Mouse (Mus musculus): ENCODE measurements at regions not wholly inside any gene's neighbourhood (a gene's known extent, or its start where the extent isn't known, plus 50 kb on each side); places are given as distances from the start of the nearest gene placed in this dataset.
A peak's percentile ranks its signal among the peaks of the same experiment; 100 is the strongest.
"Not testable (repeated sequence)": the region's sequence is repeated elsewhere in the genome, so short reads cannot be mapped to it uniquely, and the experiment has no call there.

DNA sequence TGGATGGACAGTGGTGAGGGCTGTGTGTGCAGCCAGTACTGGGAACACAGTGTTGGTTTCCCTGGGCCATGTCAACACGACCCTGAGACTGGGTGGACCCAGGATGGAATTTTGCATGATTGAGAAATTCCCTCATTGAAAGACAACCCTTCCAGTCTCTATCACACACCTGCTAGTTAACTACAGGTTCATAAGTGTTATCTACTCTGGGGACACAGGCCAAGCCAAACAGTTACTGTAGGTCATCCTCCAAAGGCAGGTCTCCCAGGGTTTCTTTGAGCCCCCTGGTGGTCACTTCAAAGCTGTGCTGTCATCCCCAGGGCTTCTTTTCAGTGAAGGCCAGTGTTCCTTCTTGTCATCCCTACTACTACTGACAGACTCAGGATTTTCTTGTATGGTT is 276.7 kb downstream of the Cyp26b1 start:
- DNase-seq (ENCODE audit: low spot score), result no peak

DNA sequence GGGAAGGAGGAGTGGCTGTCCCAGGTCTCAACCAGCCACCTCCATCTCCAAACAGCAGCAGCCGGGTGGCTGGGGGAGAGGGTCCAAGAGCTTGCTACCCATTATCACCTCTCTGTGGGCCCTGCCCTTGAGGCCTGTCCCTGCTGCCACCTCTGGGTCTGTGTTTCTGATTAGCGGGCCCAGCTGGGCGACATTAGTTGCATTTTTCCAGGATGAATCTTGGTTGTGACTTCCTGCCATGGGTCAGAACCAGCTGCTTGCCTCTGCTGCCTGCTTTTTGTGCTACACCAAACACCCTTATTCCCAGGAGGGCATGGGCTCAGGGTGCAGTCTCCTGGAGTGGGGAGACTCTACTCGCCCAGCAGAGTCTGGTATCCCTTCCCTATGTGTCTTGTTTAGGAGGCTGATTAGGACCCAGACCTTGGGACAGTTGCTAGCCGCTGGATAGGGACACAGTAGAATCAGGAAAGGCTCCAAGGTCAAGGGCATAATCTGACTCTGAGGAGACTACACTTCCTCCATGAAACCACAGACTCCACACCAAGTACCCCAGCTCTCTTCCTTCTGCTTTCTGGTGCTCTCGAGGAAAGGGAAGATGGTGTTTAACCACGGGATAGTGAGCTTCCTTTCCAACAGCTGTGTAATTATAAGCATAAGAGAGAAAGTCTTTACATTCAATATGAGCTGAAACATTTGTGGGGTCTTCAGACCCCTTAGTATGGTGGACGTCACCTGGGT is 278.4 kb downstream of the Cyp26b1 start:
- DNase-seq (ENCODE audit: low spot score), result no peak

DNA sequence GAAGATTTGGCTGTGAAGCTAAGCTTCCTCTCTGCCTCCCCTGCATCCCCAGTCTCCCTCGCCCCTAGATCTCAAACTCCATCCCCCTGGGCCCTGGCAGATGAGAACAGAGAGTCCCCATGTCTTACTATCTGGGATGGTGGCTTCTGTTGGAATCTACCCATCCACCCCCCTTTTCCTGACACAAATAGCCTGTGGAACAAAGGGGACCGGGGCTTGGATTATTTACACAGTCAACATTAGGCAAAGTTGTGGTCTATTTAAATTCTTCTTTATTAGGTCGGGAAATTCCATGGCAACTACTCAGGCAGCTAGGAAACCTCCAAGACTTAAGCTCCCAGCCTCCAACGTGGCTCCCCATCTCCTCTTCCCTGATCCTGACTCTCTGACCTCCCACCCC is 279.9 kb downstream of the Cyp26b1 start:
- DNase-seq (ENCODE audit: low spot score), result no peak

DNA sequence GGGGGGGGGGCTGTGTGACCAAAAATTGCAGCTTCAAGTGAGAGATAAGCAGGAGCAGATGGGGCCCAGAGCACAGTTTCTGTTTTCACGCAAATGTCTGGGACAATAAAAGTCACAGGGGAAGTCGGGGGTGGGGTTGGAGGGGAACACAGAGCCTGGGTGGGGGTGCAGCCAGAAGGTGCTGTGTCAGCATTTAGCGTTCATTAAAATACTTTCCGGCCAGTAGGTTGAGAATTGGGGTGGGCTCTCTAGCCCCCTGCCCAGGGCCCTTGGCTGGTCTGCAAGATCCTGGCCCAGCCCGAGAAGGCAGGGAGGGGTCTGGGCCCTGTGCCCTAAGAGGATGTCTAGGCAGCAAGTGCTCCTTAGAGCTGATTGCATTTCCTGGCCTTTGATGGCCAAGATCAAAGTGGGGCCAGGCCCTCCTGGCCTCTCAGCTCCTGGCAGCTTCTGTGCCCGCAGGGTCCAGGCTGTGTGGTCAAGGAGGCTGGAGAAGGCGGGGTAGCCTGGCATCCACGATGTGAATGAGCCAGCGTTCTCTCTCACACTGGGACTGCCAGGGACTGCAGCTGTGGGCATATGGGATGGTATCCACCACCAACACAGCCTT is 283.0 kb downstream of the Cyp26b1 start:
- DNase-seq (ENCODE audit: low spot score), result no peak

DNA sequence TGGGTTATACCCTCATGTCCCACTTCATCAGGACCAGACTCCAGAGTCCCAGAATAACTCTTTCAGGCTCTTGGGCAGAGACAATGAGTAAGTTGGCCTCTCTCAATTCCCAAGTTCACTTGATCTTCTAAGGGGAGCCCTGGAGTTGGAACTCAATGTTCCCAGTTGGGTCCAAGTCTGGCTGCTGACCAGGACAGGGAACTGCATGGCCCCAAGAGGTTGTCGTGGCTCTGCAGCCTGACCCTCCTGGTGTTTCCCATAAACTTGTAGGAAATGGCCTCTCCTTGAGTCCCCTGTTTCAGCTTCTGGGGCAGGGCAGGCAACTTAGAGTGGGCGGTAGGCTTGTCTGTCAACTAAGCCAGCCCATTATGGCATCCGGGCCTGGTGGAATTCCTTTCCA is 286.2 kb downstream of the Cyp26b1 start:
- DNase-seq (ENCODE audit: low spot score), result peak; percentile 9

DNA sequence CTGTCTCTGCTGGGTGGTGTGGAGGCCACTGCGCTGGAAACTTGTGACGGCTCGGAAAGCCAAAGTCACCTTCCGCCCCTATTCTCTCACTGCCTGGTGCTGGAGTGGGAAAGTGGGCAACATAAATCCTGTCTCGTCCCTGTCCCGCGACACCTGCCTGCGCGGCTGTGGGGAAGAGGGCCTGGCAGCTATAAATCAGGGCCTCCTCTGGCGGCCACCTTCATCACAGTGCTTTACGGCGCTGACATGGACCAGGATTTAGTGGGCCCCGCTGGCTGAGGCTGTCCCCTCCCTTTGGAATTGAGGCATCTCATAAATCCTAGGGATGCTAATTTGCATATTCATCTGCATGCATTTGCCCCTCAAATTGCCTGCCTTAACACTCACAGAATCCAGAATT is 287.1 kb downstream of the Cyp26b1 start:
- no peak for DNase-seq (ENCODE audit: low spot score)

GRCm38 (mm10) chr6:84305093-84305492 is 288.6 kb downstream of the Cyp26b1 start:
- no peak for DNase-seq (ENCODE audit: low spot score)

- DNase-seq (ENCODE audit: low spot score), result not testable (repeated sequence)
These were observed 290.8 kb downstream of the Cyp26b1 start for GRCm38 (mm10) chr6:84302916-84303315.

- no peak for DNase-seq (ENCODE audit: low spot score)
These were observed 291.5 kb downstream of the Dysf start for GRCm38 (mm10) chr6:84299936-84300335.

DNA sequence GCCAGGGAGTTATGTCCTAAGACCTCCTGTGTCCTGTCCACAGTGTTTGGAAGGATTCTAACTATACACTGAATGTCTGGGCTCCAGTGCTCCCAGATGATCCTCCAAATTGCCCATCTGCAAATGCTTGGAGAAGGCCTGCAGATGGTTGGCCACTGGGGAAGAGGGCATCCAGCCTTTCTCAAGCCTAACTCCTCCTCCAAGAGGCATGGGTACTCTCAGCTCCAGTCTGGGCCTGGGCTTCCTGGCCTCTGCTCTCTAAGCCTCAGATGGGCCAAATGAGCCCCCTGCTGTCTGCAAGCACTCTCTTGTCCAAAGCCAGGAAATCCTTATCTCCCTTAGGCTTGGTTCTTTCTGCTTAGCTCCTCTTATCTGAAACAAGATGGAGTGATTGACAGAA is 290.8 kb downstream of the Dysf start:
- DNase-seq (ENCODE audit: low spot score), result no peak

DNA sequence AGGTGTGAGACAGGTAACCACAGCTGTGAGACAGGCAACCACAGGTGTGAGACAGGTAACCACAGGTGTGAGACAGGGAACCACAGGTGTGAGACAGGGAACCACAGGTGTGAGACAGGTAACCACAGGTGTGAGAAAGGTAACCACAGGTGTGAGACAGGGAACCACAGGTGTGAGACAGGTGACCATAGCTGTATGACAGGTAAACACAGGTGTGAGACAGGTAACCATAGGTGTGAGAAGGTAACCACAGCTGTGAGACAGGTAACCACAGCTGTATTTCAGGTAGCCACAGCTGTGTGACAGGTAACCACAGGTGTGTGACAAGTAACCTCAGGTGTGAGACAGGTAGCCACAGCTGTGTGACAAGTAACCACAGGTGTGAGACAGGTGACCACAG is 265.5 kb downstream of the Dysf start:
- DNase-seq (ENCODE audit: low spot score), result not testable (repeated sequence)

DNA sequence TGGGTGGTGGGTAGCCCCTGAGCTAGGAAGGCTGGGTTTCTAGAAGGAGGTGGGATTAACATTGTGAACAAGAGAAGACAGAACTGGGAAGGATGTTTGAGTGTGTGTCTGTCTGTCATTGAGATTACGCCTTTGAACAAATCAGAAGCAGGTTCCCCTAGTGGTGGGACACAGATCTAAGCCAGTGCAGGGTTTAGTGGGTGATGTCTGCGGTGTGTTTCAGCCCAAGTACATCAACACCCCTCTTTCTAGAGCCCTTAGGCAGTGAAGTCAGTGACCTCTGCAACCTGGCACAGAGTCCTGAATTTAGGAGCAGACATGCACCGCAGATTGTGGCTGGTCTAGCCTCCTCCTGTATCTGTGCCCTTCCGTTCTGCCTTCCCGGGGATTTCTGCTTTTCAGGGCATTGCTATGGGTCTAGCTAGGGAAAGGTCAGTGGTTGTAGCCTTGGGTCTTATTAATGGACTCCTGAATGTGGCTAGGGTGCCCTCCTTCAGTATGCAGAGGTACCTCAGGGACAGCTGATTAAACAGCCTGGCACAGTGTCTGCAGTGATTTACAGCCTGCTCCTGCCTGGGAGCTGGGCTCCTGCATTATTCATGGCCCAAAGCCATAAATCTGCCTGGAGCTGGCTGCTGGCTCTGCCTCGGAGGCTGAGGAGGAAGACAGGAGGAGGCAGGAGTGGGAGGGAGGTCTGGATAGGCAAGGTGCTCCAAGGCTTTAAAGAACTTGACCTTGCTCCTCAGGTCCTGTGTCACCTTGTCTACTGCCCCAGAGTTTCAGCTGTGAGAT is 264.3 kb downstream of the Dysf start:
- no peak for DNase-seq (ENCODE audit: low spot score)

DNA sequence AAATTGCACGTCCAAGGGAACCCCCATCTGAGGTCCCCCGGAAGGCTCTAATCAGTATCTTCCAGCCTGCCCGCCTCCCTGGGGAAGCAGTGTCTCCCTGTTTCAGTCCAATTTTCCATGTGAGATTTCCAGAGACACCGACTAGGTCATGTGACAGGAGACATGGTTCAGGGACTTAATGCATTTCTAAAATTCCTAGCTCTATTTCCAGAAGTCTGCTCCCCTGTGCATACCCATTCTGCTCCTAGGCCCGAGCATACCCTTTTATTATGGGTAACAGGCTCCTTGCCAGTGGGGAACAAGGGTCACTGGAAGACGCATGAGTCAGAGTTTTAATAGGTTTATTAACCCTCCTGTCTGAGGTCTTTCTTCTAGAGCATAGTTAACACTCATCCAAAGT is 263.6 kb downstream of the Dysf start:
- no peak for DNase-seq (ENCODE audit: low spot score)

GRCm38 (mm10) chr6:84271441-84271840 is 263.1 kb downstream of the Dysf start:
- DNase-seq (ENCODE audit: low spot score), result no peak

GRCm38 (mm10) chr6:84270518-84271165 is 262.3 kb downstream of the Dysf start:
- no peak for DNase-seq (ENCODE audit: low spot score)

DNA sequence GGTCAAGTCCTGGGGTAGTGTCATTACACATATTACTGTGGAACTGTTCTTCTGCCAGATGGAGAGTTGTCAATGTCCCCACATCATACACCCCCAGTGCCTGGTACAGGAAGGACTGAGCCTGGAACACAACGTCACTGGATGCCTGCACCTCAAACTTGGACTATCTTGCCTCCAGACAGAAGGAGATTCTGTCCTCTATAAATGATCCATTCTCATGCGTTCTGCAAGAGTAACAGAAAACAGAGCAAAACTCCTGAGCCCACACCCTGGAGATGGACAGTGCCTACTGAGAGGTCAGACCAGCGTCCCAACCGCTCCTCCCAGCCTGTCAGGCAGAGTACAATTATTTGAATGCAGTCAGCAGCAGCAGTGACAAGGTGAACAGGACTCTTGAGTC is 261.1 kb downstream of the Dysf start:
- no peak for DNase-seq (ENCODE audit: low spot score)

GRCm38 (mm10) chr6:84269023-84269422 is 260.6 kb downstream of the Dysf start:
- DNase-seq (ENCODE audit: low spot score), result no peak

DNA sequence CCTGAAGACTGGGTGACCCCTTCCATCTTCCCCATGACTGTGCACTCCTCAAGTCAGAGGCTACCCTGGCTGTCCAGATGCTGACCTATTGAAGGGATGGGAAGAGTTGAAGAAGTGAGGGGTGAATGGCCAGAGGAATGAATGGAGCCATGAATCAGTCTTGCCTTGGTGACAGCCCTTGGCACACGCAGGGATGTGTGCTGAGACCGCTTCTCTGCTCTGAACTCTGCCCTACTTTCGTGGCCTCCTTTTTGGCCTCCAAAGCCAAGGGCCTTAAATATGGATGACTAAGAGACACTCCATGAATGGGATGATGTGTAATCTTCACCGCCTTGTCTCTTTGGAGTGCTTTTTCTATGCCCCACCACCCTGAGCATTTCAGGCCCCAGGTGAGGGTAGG is 259.7 kb downstream of the Dysf start:
- no peak for DNase-seq (ENCODE audit: low spot score)

- DNase-seq (ENCODE audit: low spot score), result no peak
These were observed 259.1 kb downstream of the Dysf start for GRCm38 (mm10) chr6:84267526-84267925.

DNA sequence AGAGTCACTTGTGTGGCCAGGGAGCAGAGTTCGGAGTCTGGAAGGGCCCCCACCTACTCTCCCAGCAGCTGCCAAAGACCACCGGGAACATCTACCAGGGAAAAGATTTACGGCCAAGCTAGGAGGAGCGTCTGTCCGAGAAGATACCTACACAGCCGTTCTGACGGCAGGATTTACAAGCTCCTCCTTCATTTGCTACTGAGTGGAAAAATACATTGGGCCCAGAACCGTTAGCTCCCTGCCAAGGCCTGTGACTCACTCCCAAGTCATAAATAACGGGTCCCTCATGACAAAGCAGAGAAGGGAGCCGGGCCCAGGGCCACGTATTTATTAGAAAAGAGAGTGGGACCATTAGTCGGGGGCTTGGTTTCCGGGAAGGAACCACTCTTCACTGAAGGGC is 258.3 kb downstream of the Dysf start:
- no peak for DNase-seq (ENCODE audit: low spot score)

DNA sequence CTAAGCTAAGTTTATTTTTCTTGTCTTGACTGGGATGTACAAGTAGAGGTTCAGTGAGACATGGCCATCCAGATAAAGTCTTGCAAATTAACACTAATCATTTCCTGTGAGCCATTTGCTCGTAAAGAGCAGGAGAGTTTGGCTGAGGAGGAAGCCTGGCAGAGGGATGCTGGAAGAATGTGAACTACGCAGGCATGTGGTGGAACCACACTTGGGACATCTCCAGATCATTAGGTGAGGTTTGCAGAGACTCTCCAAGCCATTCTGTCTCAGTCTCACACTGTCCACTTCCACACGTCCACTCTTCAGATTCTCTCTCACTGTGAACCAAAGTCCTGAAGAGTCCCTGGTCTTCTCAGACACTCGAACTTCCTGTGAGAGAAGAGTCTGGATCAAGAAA is 256.3 kb downstream of the Dysf start:
- DNase-seq (ENCODE audit: low spot score), result no peak

DNA sequence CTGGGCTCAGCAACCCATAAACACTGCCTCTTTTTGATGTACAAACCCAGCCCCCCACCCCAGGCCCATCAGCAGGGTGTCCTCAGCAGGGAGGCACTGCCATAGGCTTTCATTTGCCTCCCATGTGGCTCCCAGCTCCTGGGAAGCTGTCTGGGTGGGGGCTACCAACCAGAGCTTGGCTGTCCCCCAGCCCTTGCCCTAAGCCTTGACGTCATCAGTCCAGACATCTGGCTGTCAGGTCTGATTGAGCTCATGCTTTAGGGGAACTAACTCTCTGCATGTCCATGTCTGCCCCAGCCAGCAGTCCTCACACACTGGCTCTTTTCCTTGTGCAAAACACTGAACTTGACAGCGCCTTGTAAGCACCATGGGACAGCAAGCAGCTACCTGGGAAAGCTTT is 255.3 kb downstream of the Dysf start:
- DNase-seq (ENCODE audit: low spot score), result no peak

- DNase-seq (ENCODE audit: low spot score), result no peak
These were observed 254.4 kb downstream of the Dysf start for GRCm38 (mm10) chr6:84262766-84263165.
